Mouse (Mus musculus) cortical plate, adult 2 months (tissue): ENCODE data around the gene Adcy9. TPM values are rescaled to one million over a fixed set of nuclear protein-coding genes. Genes with fewer than 3 reads are reported as not detected.
A peak's percentile ranks its signal among the peaks of the same experiment; 100 is the strongest.

Source experiments
- H3K27ac ChIP-seq: fragments of 200-500 bp; 2 replicates; pipeline ENCODE4 v1.5.1; 2012; ENCODE audit warnings: low read length, control low read depth, inconsistent platforms; ENCODE audit not compliant: insufficient read depth
- H3K4me1 ChIP-seq: fragments of 200-500 bp; 2 replicates; pipeline ENCODE4 v1.6.1; 2011; ENCODE audit warnings: low read length; ENCODE audit not compliant: control insufficient read depth, insufficient read depth
- H3K4me3 ChIP-seq: fragments of 200-500 bp; 2 replicates; pipeline ENCODE4 v1.5.1; 2011; ENCODE audit warnings: mild to moderate bottlenecking, low read length, control low read depth; ENCODE audit not compliant: insufficient read depth
- CTCF ChIP-seq: fragments of 200-500 bp; IDR thresholded peaks from 2 replicates; pipeline ENCODE4 v1.5.1; 2011; ENCODE audit warnings: mild to moderate bottlenecking, control low read depth, low read length; ENCODE audit not compliant: insufficient read depth; ENCODE audit errors: extremely low read depth
- POLR2A ChIP-seq: fragments of 200-500 bp; IDR thresholded peaks from 2 replicates; pipeline ENCODE4 v1.6.1; 2011; ENCODE audit warnings: mild to moderate bottlenecking, low read length, control low read depth; ENCODE audit not compliant: insufficient read depth; ENCODE audit errors: extremely low read depth
- polyA plus RNA-seq: library from polyadenylated mRNA; depleted of rRNA; stranded (reverse); fragments of >200 nt; gene quantifications from 2 replicates; pipeline ENCODE4 v1.2.3, GENCODE M21; 2012

Adcy9 gene
- polyA plus RNA-seq, 1 experiment, result 29.7 TPM

GRCm38 (mm10) chr16:4406706-4407105 lies 13.6 kb downstream of the Adcy9 start:
- no peak overlapping the region for H3K4me3 ChIP-seq
- H3K27ac ChIP-seq, result no peak overlapping the region
- TF ChIP-seq POLR2A (no peak), CTCF (no peak)
- H3K4me1 ChIP-seq, result peaks cover 9% of the 10 kb centered on the region; the same call in 1 of the 2 replicates

GRCm38 (mm10) chr16:4406047-4406586 lies 14.2 kb downstream of the Adcy9 start:
- no peak for TF ChIP-seq POLR2A
- no peak for TF ChIP-seq CTCF
- Histone ChIP-seq H3K27ac (no peak overlapping the region), H3K4me3 (no peak overlapping the region), H3K4me1 (peaks cover 8% of the 10 kb centered on the region; the same call in 1 of the 2 replicates)

- TF ChIP-seq POLR2A (no peak), CTCF (no peak)
- H3K4me3 ChIP-seq, result no peak overlapping the region
- H3K4me1 ChIP-seq, result peaks cover 12% of the 10 kb centered on the region; the same call in 1 of the 2 replicates
- H3K27ac ChIP-seq, result no peak overlapping the region
Observed at GRCm38 (mm10) chr16:4404933-4405761, 15.2 kb downstream of the Adcy9 start.

GRCm38 (mm10) chr16:4401109-4401508 lies 19.2 kb downstream of the Adcy9 start:
- TF ChIP-seq CTCF (no peak), POLR2A (no peak)
- no peak overlapping the region for H3K4me3 ChIP-seq
- peaks cover 25% of the 10 kb centered on the region for H3K4me1 ChIP-seq
- no peak overlapping the region for H3K27ac ChIP-seq

- Histone ChIP-seq H3K4me1 (peaks cover 27% of the 10 kb centered on the region), H3K27ac (no peak overlapping the region), H3K4me3 (no peak overlapping the region)
- TF ChIP-seq CTCF (no peak), POLR2A (no peak)
Observed at GRCm38 (mm10) chr16:4399471-4400223, 20.7 kb downstream of the Adcy9 start.

GRCm38 (mm10) chr16:4398782-4399181 lies 21.5 kb downstream of the Adcy9 start:
- H3K4me3 ChIP-seq, result no peak overlapping the region
- TF ChIP-seq POLR2A (no peak), CTCF (no peak)
- H3K27ac ChIP-seq, result no peak overlapping the region
- peaks cover 24% of the 10 kb centered on the region for H3K4me1 ChIP-seq

GRCm38 (mm10) chr16:4397636-4398035 lies 22.7 kb downstream of the Adcy9 start:
- Histone ChIP-seq H3K27ac (no peak overlapping the region), H3K4me1 (peaks cover 24% of the 10 kb centered on the region), H3K4me3 (no peak overlapping the region)
- TF ChIP-seq CTCF (no peak), POLR2A (no peak)

- Histone ChIP-seq H3K4me1 (peaks cover 23% of the 10 kb centered on the region), H3K4me3 (no peak overlapping the region), H3K27ac (peak overlapping the region; percentile 43; the same call in 1 of the 2 replicates)
- no peak for TF ChIP-seq POLR2A
- TF ChIP-seq CTCF, result no peak
Observed at GRCm38 (mm10) chr16:4395687-4396341, 24.5 kb downstream of the Adcy9 start.

GRCm38 (mm10) chr16:4394991-4395590 lies 25.2 kb downstream of the Adcy9 start:
- Histone ChIP-seq H3K4me1 (peaks cover 19% of the 10 kb centered on the region), H3K4me3 (no peak overlapping the region), H3K27ac (peak overlapping the region; percentile 43; the same call in 1 of the 2 replicates)
- TF ChIP-seq CTCF (no peak), POLR2A (no peak)
